Mouse (Mus musculus): ENCODE data around the gene Cep250.

The Cep250 gene

GRCm38 (mm10) chr2:155962991-155963390 lies 6.7 kb downstream of the Cep250 start:
- peak in 1 of 2 experiments; percentile 29 for DNase-seq (ENCODE audit: low spot score in 2 of 2)

DNA sequence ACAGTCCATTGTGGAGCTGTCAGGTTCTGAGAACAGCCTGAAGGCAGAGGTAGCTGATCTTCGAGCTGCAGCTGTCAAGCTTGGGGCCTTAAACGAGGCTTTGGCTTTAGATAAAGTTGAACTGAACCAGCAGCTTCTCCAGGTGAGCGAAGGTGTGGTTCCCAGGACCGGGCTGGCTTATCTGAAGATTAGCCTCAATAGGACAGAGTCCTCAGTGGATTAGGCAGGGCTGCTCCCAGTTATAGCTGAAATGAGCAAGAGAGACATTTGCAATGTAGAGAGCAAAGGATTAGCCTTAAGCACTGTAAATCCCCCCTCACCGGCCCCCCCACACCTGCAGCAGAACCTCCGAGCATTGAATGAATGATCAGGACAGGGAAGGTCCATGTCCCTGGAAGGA lies 17.1 kb downstream of the Cep250 start:
- no peak for DNase-seq (ENCODE audit: low spot score in 2 of 2)

- peak; percentile 15 to 22 for DNase-seq (ENCODE audit: low spot score in 2 of 2)
Measured at GRCm38 (mm10) chr2:155974087-155974731, 18.0 kb downstream of the Cep250 start.

- no peak for DNase-seq (ENCODE audit: low spot score in 2 of 2)
Measured at GRCm38 (mm10) chr2:155979328-155979991, 23.2 kb downstream of the Cep250 start.

DNA sequence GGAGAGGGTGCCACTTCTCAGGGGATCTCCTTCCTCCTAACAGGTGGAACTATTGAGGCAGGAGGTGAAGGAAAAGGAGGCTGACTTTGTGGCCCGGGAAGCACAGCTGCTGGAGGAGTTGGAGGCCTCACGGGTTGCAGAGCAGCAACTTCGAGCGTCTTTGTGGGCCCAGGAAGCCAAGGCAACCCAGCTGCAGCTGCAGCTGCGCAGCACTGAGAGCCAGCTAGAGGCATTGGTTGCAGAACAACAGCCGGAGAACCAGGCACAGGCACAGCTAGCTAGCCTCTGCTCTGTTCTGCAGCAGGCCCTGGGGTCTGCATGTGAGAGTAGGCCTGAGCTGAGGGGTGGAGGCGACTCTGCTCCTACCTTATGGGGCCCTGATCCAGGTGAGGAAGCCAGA lies 29.5 kb downstream of the Cep250 start:
- DNase-seq (ENCODE audit: low spot score in 2 of 2) = no peak

DNA sequence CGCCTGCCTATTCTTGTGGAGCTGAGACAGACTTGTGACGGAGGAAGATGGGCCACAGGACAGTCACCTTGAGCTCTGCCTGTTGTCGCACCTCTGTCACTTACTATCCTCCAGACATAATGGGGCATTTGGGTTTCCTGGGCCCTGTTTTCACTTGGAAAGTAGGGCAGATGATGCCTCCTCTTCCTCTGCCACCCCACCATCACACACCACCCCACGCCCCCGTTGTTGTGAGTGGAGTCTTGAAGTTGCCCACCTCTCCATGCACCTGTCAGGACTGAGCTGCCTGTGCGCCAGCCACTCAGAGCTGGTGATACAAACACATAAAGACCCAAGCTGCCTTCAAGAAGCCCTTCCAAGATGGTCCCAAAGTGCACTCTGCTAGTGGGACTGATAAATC lies 30.9 kb downstream of the Cep250 start:
- no peak for DNase-seq (ENCODE audit: low spot score in 2 of 2)

GRCm38 (mm10) chr2:155989085-155989484 lies 32.8 kb downstream of the Cep250 start:
- no peak for DNase-seq (ENCODE audit: low spot score in 2 of 2)

DNA sequence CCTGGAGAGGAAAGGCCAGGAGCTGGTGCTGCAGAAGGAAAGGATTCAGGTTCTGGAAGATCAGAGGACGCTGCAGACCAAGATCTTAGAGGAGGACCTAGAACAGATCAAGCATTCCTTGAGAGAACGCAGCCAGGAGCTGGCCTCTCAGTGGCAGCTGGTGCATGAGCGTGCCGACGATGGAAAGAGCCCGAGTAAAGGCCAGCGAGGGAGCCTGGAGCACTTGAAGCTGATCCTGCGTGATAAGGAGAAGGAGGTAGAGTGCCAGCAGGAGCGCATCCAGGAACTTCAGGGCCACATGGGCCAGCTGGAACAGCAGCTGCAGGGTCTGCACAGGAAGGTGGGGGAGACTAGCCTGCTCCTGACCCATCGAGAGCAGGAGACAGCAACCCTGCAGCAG lies 34.9 kb downstream of the Cep250 start:
- no peak for DNase-seq (ENCODE audit: low spot score in 2 of 2)

- DNase-seq (ENCODE audit: low spot score in 2 of 2) = peak; percentile 19 to 53
Measured at GRCm38 (mm10) chr2:155991863-155992321, 35.6 kb downstream of the Cep250 start.

GRCm38 (mm10) chr2:156005393-156005792 lies 49.1 kb downstream of the Cep250 start:
- DNase-seq (ENCODE audit: low spot score in 2 of 2) = no peak

GRCm38 (mm10) chr2:156007888-156008532 lies 51.8 kb downstream of the Cep250 start, which contains the start of the genes 6430550D23Rik and Ergic3:
6430550D23Rik (minus strand) TSS chr2:156007977.
Ergic3 (plus strand) TSS chr2:156008045.
- DNase-seq (ENCODE audit: low spot score in 2 of 2) = peak; percentile 95 to 98

GRCm38 (mm10) chr2:156018106-156018505 lies 61.8 kb downstream of the Cep250 start:
- DNase-seq (ENCODE audit: low spot score in 2 of 2) = no peak

DNA sequence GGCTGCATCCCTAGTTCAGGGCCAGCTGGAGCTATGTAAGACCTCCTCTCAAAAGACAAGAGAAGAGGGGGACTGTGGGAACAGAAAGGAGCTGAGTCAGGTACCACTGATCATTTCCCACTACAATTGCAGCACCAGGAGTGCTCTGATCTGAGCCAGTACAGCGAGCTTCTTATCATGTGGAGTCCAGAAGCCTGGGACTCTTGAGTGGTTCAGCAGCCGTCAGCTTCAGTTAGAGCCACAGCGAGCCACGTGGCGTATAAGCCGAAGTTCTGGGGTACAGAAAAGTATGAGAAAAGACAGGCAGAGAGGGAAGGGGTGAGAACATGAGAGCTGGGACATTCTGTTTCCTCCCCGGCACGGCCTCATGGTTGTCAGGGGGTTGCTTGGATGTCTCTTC lies 65.0 kb downstream of the Cep250 start:
- no peak for DNase-seq (ENCODE audit: low spot score in 2 of 2)

DNA sequence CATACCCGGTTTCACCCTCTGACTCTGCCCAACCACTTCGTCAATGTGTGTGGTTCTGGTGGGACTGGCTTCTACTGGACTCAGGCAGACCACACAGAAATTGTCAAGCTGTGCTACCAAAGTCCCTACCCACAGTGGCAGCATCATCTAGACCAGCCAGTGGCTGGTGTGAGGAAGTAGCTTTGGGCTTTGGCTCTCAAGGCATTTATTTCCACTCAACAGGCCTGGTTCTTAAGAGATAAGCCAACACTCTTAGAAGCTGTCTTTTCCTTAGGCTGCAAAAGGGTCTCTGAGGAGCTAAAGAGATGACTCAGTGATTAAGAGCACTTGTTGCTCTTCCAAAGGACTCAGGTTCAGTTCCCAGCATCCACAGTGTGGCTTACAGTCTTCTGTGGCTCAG lies 65.5 kb downstream of the Cep250 start:
- no peak for DNase-seq (ENCODE audit: low spot score in 2 of 2)

DNA sequence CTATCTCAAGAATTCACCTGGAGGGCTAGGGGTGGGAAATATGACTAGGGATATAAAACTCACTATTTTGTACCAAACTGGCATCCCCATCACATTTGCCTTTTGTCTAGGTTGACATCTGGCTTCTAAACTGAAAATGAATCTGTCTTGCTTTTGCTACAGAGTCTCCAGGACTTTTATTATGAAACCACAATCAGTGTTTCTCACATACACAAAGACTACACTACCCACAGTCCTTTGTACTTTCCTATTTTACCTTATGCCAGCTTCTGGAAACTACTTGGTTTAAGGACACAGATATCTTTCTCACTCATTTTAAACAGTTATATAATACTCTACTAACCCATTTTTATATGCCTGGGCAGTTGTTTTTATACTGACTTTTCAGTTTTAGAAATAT lies 69.2 kb downstream of the Cep250 start:
- no peak for DNase-seq (ENCODE audit: low spot score in 2 of 2)

GRCm38 (mm10) chr2:156039390-156039789 lies 83.1 kb downstream of the Cep250 start:
- no peak for DNase-seq (ENCODE audit: low spot score in 2 of 2)

DNA sequence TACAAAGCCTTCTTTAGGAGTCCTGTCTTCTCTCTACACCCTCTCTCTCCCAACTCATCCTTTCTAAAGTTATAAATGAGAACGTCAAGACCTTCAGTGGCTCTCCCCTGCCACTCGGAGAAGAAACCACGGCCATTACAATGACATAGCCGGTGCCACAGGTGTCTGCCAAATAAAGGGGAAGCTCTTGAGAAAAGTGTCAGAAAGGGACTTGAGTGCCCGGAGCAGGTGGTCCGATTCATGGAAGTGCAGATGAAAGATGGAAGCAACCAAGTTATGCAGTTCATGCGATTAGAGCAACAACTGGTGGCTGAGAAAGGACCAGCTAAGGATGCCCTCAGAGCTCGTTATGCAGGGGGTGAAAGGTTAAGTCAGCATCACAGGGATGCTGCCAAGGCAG lies 86.6 kb downstream of the Cep250 start:
- no peak for DNase-seq (ENCODE audit: low spot score in 2 of 2)

- DNase-seq (ENCODE audit: low spot score in 2 of 2) = no peak
Measured at GRCm38 (mm10) chr2:156047929-156048328, 91.7 kb downstream of the Cep250 start.

All from frontal cortex, postnatal 36 days (tissue).